Mouse (Mus musculus): ENCODE data around the gene Il20ra.

DNA sequence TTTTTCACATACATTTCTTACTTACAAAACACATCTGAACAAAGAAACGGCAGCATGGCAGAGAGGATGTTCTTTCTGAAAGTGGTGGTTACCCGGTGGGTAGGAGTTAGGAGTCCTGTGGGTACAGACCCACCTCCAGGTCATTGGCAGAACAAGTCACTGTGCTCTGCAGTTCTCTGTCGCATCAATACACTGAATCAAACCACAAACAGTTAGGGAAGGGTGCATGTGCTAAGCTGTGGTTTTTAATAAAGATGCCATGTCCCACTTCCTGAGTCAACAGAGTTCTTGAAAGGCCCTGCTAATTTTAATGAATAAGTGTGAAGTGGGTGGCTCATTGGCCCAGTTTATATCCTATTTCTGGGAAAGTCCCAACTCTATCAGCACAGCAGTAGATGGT is 6.3 kb downstream of the Il20ra start:
- TF ChIP-seq CTCF (IDR thresholded peaks at IDR 0.05; ENCODE audit: low read depth) = no peak
- no peak for TF ChIP-seq EP300 (IDR thresholded peaks at IDR 0.05; ENCODE audit: low read depth)
